ENCODE assay signal across 8 mouse cellular contexts in the genomic region with DNA sequence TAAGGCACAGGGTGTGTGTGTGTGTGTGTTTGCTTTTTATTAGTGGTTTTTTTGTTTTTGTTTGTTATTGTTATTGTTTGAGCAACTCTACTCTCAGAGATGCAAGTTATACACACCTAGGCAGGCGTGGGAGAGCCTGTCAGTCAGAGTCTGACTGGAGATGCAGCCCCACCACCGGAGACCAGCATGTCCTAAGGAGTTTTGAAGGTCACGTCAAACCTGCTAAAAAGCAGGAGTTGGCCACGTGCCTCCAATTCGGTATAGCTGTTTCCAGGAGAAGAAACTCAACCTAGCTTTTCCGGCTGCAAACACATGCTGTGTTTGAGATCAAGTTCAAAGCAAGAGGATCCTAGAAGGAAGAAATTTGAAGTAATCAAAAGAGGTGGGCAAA. TPM values are rescaled to one million over a fixed set of nuclear protein-coding genes. Genes with fewer than 3 reads are reported as not detected.
DNase-seq lines count a peak whose midpoint lies in the region; ATAC-seq and TF ChIP-seq lines count a peak whose summit lies in the region.

No protein-coding gene starts in this region.

- H3K4me2 ChIP-seq in heart, postnatal 0 days (ENCODE audit: low read depth, low read length) = peak overlapping the region; percentile 96
- H3K4me2 ChIP-seq in limb, embryonic 15.5 days = peak overlapping the region; percentile 95

- no peak for TF ChIP-seq CTCF in heart, postnatal 0 days (IDR thresholded peaks at IDR 0.05; ENCODE audit: low read depth)

- H3K36me3 ChIP-seq in heart, postnatal 0 days (replicated peaks; ENCODE audit: control insufficient read depth, insufficient read depth, low read length) = no peaks in the 10 kb centered on the region
- no peaks in the 10 kb centered on the region for H3K36me3 ChIP-seq in hindbrain, embryonic 10.5 days
- no peaks in the 10 kb centered on the region for H3K36me3 ChIP-seq in limb, embryonic 15.5 days

- no peak overlapping the region for H3K27ac ChIP-seq in heart, postnatal 0 days (ENCODE audit: low read depth)
- H3K27ac ChIP-seq in hindbrain, embryonic 10.5 days = no peak overlapping the region
- no peak overlapping the region for H3K27ac ChIP-seq in limb, embryonic 15.5 days

- H3K9ac ChIP-seq in heart, postnatal 0 days (replicated peaks; ENCODE audit: low read depth, low read length) = no peak overlapping the region
- H3K9ac ChIP-seq in limb, embryonic 15.5 days = no peak overlapping the region

- H3K4me1 ChIP-seq in heart, postnatal 0 days (ENCODE audit: control insufficient read depth, insufficient read depth) = peaks cover 3% of the 10 kb centered on the region; the same call in 1 of the 2 replicates
- H3K4me1 ChIP-seq in hindbrain, embryonic 10.5 days (replicated peaks) = peaks cover 21% of the 10 kb centered on the region; the same call in 1 of the 2 replicates
- H3K4me1 ChIP-seq in limb, embryonic 15.5 days = peaks cover 16% of the 10 kb centered on the region

- ATAC-seq in heart, postnatal 0 days (ENCODE audit: insufficient read depth, low read depth) = no peak
- no peak for ATAC-seq in limb, embryonic 15.5 days (ENCODE audit: insufficient number of reproducible peaks, low FRiP score, low TSS enrichment, low read depth)

- 19% methylated on average over 6 of the region's 6 CpGs for WGBS in heart, postnatal 0 days
- WGBS in hindbrain, embryonic 10.5 days = 14% methylated on average over 6 of the region's 6 CpGs
- 4% methylated on average over 6 of the region's 6 CpGs for WGBS in limb, embryonic 15.5 days

- H3K9me3 ChIP-seq in heart, postnatal 0 days (replicated peaks; ENCODE audit: control insufficient read depth, low read length) = no peaks in the 10 kb centered on the region
- H3K9me3 ChIP-seq in hindbrain, embryonic 10.5 days = no peaks in the 10 kb centered on the region
- no peaks in the 10 kb centered on the region for H3K9me3 ChIP-seq in limb, embryonic 15.5 days

- TF ChIP-seq EP300 in heart, postnatal 0 days (IDR thresholded peaks at IDR 0.05; ENCODE audit: low read depth) = no peak

- no peak for DNase-seq in heart, postnatal 0 days (ENCODE audit: low spot score)
- no peak for DNase-seq in heart, adult 8-10 months (ENCODE audit: low spot score)
- DNase-seq in cerebellum, adult 8-10 months = peak; percentile 37
- DNase-seq in hindbrain, embryonic 10.5 days (ENCODE audit: low spot score) = no peak
- no peak for DNase-seq in B cell, adult 2 months
- DNase-seq in ovary, adult 18-20 months (ENCODE audit: low spot score) = no peak
- no peak for DNase-seq in yolk sac, embryonic 10.5 days (ENCODE audit: low spot score)

- H3K27me3 ChIP-seq in heart, postnatal 0 days (ENCODE audit: control insufficient read depth, insufficient read depth, low read length) = peaks cover 11% of the 10 kb centered on the region
- peaks cover 69% of the 10 kb centered on the region for H3K27me3 ChIP-seq in hindbrain, embryonic 10.5 days (ENCODE audit: insufficient read depth, poor library complexity, severe bottlenecking)
- peaks cover 14% of the 10 kb centered on the region for H3K27me3 ChIP-seq in limb, embryonic 15.5 days

- H3K4me3 ChIP-seq in heart, postnatal 0 days (ENCODE audit: low read depth, low read length) = no peak overlapping the region
- H3K4me3 ChIP-seq in hindbrain, embryonic 10.5 days = peak overlapping the region; percentile 76
- H3K4me3 ChIP-seq in limb, embryonic 15.5 days = peak overlapping the region; percentile 70

RNA-seq across cellular contexts. Expression of gene Cacnb4, which starts 0.3 kb away (rescaled TPM):
- 0.69 and 0.73 TPM in 2 replicates for total RNA-seq in heart, postnatal 0 days (2014; rRNA removed; ENCODE audit: low replicate concordance)
- 0.48 and 0.56 TPM in 2 replicates for polyA plus RNA-seq in heart, postnatal 0 days (2015; fragmentation: Nextera tagmentation; extraction: Ambion mirVana)
- total RNA-seq in heart, adult 8-10 months (2022) = under 1 TPM; 0.31 to 0.89 (median 0.65) TPM
- polyA plus RNA-seq in hindbrain, embryonic 10.5 days (2016; fragmentation: Nextera tagmentation; extraction: Ambion mirVana) = 0.68 and 1.8 TPM in 2 replicates
- 0.63 and 1.6 TPM in 2 replicates for polyA plus RNA-seq in limb, embryonic 15.5 days (2015; fragmentation: Nextera tagmentation; extraction: Ambion mirVana)
